Mouse (Mus musculus) spleen, postnatal 14 days (tissue): ENCODE measurements at regions not wholly inside any gene's neighbourhood (a gene's known extent, or its start where the extent isn't known, plus 50 kb on each side); places are given as distances from the start of the nearest gene placed in this dataset.

Experiments
- DNase-seq, 2 experiments: peaks; one replicate each; pipeline ENCODE4 v3.0.0; 2021 to 2022; ENCODE audit warnings: low spot score in 2 of 2

DNA sequence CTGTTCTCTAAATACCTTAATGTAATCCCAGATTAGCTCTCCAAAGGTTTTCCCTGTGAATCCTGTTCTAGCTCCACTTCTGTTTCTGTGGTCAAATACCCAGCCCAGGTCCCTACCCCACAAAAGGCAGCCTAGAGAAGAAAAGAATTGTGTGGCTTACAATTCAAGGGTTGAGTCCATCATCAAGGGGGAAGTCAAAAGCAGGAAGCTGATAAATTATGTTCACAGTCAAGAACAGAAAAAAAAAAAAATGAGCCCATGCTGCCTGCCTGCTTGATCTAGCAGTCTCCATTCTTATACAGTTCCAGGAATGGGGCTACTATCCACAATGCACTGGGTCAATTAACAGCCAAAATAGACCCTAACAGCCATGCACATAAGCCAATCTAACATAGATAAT is 285.7 kb downstream of the Actr3 start:
- DNase-seq = no peak

DNA sequence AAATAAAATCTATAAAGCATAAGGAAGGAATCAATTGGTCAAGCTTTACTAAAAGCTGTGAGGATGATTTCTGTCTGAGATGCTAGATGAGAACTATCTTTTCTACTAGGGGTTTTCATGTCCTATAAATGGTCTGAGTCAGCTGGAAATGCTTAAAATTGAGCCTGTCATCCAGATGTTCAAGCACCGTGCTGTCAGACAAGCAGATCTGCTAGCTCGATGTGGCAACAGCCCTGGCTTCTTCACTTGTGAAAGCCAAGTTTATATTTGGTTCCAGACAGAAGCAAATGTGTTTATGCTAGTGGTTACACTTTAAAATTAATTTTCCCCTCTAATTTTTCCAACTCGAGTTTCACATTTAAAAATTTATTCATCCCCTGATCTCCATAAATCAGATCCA is 311.7 kb downstream of the Actr3 start:
- no peak for DNase-seq

DNA sequence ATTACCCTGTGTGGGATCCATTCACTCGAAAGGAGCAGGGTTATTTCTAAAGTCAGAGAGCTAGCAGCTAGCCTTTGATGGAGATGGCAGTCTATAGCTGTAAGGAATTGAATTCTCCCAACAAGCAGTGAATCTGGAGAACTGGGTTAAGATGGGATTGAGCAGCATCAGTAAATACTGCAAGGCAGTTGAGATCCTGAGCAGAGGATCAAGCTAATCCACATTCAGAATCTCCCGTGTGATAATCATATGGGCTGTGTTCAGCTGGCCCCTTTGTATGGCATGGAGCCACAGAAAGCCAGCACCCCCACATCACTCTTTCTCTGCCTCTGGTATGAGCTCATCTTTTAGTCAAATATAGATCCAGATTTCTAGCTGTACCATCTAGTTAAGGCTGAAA is 334.9 kb downstream of the Actr3 start:
- DNase-seq = no peak

DNA sequence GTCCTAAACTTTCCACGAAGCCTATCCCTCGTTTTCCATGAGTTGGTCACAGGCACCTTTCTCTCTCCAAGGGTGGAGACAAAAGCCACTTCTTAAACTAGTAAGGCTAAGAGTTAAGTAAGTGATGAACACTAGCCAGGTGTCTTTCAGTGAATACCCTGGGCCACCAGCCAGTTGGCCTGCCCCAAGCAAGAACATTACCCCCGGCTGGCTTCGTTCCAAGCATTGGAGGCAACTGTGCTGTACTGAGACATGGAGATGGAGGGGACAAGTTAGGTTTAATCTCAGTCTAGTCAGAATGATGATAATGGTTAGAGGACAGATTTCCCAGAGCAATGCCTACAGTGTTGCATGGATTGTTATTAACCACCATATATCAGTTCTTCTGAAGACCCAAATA is 350.6 kb downstream of the Actr3 start:
- DNase-seq = no peak

DNA sequence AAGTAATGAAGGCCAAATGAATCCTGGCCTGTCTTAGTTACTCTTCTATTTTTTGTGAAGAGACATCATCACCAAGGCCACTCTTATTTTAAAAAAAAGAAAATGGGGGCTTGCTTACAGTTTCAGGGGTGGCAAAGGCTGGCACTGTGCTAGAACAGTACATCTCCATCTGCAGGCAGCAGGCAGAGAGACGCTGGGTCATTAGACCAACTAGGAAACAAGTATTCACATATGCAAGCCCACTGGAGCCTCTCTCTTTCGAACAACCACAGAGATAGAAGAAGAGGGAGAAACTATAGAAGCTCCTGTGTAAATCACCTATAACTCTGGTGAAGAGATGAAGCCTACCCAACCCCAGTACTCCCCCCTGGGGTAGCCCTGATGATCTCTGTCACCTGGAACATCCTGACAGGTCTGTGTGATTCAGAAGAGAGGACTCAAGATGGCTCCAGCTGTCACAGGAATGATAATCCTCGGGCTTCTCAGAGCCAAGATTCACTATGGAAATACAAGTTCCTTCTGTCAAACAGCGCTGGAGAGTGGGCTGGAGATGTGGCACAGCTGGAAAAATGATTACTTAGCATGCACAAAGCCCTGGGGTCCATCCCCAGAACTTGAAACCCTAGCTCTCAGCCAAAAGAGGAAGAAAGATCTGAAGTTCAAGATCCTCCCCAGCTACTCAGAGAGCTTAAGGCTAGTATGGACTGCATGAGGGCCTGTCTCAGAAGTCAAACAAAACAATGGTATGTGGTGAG is 395.8 kb downstream of the Actr3 start:
- no peak for DNase-seq

DNA sequence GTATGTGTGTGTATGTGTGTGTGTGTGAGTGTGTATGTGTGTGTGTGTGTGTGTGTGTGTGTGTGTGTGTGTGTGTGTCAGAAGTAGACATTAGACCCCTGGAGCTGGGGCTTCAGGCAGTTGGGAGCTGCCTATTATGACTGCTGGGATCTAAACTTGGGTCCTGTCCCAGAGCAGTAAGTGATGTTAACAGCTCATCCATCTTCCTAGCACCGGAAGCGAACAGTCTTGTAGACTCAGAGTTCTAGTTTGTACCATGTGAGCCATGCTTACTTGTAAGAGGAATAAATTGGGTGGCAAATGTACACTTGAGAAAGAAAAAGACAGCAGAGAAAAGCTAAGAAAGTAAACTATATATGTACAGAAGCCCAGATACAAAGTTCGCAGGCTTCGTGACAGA is 422.2 kb downstream of the Actr3 start:
- no peak for DNase-seq

DNA sequence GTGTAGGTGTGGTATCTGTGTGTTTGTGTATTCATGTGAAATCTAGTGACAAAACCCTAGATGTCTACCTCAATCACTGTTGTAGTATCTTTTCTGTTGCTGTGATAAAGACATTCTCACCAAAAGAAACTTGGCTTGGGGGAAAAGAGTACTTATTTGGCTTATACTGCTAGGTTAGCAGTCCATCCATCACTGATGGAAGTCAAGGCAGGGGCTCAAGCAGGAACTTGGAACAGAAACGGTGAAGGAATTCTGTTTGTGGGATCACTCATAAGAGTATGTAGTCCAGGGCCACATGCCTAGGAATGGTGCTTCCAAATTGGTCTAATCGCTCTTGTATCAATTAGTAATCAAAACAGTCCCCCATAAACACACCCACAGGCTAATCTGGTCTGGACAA is 423.6 kb downstream of the Actr3 start:
- DNase-seq = no peak

DNA sequence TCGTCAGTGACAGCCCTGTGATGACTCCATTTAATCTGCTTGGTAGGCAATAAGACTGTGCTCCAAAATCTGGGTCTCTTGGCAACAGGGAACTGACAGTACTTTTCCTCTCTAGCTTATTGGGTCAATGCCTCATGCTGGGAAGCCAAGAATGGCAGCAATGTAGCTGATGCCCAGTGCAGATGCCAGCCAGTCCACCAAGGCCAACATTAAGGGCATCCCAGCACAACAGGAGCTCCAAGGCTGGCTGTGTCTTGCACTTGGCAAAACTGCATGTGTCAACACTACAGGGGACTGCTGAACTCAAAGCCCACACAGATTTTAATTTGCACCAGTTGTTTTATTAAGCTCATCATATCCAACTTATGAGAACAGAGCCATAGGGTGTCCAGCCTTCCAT is 437.9 kb downstream of the Actr3 start:
- no peak for DNase-seq

DNA sequence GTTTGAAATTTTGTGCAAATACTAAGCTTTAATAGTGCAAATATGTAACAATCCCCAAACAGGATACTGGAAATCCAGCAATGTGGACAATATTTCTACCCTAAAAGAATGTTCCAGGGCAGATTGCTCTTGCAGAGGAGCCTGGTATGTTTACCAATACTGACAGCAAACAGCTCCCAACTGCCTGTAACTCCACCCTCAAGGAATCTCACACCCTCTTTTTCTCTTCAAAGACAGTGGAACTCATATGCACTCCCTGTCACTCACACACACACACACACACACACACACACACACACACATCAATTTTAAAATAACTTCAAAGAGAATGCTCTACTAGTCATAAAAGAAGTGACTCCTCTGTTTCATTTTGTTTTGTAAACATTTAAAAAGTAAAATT is 484.7 kb downstream of the Actr3 start:
- no peak for DNase-seq

DNA sequence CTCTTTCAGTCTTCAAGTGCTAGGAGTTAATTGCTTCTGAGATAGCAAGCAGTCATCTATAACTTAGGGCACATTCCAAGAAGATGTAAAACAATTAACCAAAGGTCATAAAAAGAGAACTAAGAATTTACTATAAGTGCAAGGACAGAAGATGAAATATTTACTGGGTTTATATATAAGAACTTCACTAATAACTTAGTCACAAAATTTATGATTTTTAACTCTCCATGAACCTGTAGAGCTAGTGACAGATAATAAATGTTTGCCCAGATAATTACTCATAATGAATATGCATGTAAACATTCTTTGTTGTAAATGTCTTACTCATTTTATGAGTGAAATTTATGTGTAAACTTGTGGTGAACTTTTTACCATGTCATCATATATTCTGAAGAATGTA is 531.2 kb downstream of the Actr3 start:
- no peak for DNase-seq

DNA sequence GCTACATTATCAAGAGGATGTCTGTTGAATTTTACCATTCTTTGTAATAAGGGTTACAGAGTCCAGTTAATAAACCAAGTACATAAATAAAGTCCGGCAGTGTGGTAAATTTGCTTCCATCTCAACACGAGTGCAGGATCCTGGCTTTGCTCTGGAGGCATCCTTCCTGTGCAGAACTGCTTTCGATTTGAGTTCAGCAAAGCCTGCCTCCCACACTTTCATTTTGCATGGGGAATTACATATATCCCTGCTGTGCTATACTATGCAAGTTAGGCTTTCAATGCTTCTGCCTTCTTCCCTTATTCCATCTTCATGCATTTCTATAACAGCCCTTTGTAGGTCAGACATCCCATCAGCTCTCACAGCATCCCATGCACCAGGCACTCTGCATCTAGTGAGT is 564.4 kb downstream of the Actr3 start:
- DNase-seq = no peak

DNA sequence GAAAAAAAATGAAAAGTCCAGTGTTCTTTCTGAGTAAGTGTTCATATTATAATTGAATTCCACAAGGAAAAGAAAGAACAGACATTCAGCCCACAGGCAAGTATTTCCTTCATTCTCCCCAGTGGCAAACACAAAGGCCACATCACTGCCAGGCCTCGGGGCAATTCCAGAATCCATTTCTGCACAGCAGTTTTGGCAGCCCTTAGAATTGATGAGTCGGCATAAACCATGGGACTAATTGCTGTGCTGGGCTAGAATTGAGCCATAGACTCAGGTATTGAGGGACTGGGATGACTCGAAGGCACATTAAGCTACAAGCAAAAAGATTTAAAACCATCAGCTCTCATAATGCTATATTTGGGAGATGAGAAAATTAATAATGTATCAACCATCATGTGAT is 569.3 kb downstream of the Actr3 start:
- no peak for DNase-seq

DNA sequence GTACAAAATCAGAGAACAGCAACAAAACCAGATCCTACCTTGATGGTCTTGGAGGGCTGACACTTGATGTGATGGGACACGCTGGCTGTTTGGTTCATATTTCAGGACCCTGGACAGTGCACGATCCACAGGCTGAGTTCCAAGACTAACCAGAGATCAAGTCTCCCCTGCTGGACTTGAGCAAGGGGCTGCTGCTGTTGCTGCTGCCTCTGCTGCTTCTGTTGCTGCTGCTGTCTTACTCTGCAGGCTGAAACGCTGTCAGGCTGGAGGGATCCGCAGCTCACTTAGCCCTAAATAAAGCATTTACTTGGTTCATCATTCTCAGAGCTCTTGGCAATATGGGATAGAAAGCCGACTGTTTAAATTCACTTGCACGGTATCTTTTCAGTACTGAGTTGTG is 589.8 kb downstream of the Actr3 start:
- DNase-seq = no peak

DNA sequence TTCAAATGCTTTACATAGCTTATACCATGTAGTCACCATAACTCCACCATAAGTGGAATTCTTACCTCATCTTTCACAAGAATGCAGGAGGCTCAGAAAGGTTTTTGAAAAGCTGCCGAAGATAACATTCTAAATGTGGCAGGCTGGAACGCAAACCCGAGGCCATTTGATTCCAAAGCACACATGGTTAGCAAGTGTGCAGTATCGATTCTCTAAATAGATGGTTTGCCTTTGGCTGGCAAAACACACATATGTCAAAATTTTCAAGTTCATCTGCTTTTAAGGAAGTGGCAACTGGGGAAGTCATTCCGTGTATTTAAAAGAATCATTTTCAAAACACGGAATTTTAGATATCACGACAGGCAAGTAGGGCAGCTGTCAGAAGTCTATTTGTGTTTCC is 609.8 kb downstream of the Actr3 start:
- DNase-seq = no peak

DNA sequence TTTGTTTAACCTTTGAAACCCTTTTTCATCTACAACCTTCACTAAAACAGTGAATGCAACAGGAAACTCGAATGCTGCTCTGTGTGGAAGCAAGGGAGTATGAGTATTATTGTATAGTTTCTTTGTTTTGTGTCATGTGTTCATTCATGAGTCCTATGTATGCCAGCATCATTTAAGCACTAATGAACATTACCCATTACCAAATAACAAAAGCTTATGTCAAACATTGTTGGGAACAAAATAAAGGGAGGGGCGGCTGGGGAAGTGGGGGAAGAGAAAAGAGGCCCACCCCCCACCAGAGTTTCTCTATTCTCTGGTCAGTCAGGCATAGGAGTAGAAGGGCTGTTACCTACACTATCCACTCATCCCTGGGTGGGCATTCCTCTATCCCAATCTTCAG is 642.5 kb downstream of the Actr3 start:
- DNase-seq = no peak

DNA sequence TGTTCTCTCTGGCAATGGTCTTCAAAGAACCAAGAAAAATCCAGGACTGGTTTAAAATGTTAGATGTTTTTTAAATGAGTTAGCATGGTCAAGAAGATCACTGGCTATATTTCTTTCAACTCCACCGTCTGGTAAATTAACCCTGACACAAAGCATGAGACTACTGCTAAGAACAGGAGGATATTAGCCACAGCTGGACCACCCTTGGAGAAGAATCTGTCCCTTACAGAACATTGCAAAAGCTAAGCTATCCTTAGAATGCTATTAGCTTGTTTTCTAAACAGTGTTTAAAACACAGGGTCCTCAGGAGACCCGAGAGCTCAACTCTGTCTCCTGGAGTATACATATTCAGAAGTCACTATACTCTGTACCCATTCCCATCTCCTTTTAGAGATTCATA is 644.9 kb downstream of the Actr3 start:
- no peak for DNase-seq

DNA sequence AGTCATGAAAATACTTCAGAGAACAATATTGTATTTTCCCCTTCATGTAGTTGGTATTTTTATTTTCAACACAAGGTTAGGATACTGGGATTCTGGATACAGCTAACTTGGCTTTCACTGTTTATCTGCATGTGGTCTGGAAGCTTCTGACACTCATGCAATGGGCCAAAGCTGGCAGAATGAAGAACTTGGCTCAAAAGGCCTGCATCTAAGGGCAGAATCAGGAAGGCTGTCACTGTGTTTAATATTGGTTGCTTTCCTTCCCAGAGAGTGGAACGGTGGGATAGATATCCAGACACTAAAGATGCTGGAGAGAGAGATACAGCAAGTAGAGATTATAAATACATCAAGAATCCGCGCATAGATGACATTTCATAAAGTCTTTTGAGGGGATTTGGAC is 645.4 kb downstream of the Actr3 start:
- no peak for DNase-seq

DNA sequence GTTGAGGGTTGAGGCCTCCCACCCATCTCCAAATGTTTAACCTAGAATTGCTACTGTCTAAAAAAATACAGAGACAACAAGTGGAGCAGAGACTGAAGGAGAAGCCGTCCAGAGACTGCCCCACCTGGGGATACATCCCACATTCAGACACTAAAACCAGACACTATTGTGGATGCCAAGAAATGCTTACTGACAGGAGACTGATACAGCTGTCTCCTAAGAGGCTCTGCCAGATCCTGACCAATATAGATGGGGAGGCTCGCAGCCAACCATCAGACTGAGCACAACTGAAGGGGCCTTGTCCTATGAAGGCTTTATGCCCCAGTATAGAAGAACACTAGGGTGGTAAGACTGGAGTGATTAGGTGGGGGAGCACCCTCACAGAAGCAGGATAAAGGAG is 652.5 kb downstream of the Actr3 start:
- no peak for DNase-seq

DNA sequence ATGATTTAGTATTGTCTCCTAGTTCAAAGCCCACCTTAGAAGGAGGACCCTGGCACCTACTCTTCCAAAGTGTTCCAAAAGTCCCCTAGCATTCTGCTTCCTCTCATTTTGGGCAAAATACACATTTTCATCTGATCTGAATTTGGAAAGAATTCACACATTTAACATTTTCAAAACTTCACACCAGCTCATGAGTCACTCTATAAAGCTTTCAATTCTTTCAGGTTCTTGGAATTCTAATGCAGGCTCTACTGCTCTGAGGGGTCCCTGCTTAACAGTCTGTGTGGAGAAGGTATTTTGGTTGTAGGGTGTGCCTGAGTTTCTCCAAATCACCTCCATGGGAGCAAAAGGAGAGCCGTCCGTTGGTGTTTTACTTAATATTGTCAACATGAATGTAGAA is 657.8 kb downstream of the Actr3 start:
- DNase-seq = no peak

DNA sequence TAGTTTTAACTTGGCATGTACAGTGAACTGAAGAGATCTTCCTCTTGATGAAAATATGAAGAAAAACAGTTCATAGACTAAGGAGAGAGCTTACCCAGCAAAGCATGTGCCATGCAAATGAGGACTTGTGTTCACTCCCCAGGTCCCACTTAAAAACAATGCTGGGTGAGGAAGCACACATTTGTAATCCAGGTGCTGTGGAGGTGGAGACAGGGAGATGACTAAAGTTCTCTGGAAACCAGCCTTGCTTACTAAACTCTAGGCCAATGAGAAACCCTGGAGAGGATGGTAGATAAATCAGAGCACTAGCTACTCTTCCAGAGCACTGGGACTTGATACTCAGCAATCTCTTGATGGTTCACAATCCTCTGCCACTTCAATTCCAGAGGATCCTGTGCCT is 678.8 kb downstream of the Actr3 start:
- no peak for DNase-seq

DNA sequence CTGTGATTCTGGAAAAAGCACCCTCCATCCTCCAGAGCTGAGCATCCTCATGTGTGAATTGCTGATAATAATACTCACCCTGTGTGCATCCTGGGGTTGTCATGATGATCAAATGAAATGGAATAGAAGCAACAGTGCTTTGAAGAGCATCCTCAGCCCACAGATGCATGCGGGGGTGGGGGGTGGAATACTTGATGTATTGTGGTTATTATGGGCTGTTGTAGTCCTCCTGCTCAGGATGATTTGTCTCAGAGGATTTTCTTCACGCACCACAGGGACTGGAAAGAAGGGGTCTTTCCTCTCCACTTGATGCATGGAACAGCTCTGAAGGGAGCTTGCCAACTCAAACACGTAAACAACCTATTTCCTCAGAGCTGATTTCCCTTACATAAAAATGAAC is 694.4 kb upstream of the Dpp10 start:
- no peak for DNase-seq

DNA sequence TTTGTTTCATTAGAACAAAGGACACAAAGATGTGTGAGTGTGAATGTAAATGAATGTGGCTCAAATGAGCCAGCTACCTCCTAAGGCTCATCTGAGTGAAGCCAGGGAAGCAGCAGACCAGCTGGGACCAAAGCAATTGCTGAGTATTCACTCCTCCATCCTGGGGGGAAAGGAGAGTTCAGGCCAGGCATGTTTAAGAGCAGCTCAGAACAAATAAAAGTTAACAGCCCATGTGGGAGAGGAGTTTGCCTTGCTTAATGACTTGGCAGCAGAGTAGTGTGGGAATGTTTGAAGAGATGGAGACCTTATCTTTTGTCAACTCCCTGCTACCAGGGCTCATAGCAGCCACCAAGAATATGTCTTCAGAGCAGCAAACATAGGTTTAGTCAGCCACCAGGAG is 685.0 kb upstream of the Dpp10 start:
- no peak for DNase-seq

DNA sequence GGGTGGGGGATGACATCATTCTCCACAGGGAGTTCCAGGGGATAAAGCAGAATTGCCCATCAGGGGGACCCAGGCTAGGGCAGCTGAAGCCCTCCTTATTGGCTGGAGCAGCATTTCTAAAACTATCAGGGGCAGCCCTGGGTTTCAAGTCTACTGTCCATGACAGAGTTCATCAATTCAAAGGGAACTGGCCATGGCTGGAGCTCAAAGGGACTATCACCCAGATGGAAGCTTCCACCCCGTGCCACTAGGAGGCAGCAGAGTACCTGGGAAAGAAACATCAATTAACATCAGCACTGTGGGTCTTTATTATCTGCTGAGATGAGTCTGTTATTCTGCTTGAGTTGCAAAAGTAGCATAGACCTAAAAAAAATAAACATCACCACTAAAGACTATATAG is 672.7 kb upstream of the Dpp10 start:
- peak in 1 of 2 experiments; percentile 4 for DNase-seq

DNA sequence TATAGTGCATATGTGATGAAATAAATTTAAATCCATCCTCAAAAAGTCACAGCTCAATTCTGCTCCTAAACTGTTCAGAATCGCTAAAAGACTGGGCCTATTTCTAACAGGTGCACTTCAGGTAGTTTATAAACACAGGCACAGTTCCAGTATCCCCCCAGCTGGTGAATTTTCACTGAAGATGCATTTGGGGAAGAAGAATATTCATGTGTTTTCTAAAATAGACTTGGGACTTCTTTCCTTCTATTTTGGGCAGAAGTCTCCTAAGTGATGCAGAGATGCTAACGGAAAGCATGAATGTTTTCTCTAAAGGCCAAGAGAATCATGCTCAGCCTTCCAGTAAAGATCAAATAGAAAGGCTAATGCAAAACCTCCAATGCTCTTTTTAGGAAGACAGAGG is 660.9 kb upstream of the Dpp10 start:
- DNase-seq = no peak
